Mouse (Mus musculus): ENCODE measurements around the gene L3mbtl1. TPM values are rescaled to one million over a fixed set of nuclear protein-coding genes. Genes with fewer than 3 reads are reported as not detected.

The L3mbtl1 gene
- polyA plus RNA-seq, 1 experiment, result 0.34 TPM

- Histone ChIP-seq H3K27me3 (replicated peaks; ENCODE audit: control insufficient read depth, insufficient read depth, low read length) (no peaks in the 10 kb centered on the region), H3K4me3 (ENCODE audit: insufficient read depth, low read depth, low read length) (peak within 1 kb of the TSS; percentile 96), H3K4me1 (ENCODE audit: control insufficient read depth, insufficient read depth, low read length) (peaks cover 4% of the 10 kb centered on the region; the same call in 1 of the 2 replicates), H3K27ac (ENCODE audit: insufficient read depth, low read depth, low read length) (peak within 1 kb of the TSS; percentile 40; the same call in 1 of the 2 replicates), H3K36me3 (ENCODE audit: control insufficient read depth, insufficient read depth, low read length) (no peaks in the 10 kb centered on the region; the same call in 1 of the 2 replicates)
- DNase-seq, result peak; percentile 96
- TF ChIP-seq POLR2A (IDR thresholded peaks at IDR 0.05; ENCODE audit: low read depth, low read length), result no peak
- no peak for TF ChIP-seq CTCF (conservative IDR thresholded peaks at IDR 0.05; ENCODE audit: insufficient read depth, insufficient read length, low read depth, low read length)
- WGBS, result under 1% methylated on average over 57 of the region's 57 CpGs
These were observed 73.9 kb downstream of the L3mbtl1 start, which contains the start of gene Ift52 for GRCm38 (mm10) chr2:163016916-163017743. TSS of gene Ift52 (plus strand) at chr2:163017354.

Other genes starting within 250 kb of the L3mbtl1 start
- gene Srsf6, start 11.9 kb upstream of the L3mbtl1 start, polyA plus RNA-seq (2012; rRNA removed), result 58.7 and 64.6 TPM in 2 replicates
- 98.5 and 101 TPM in 2 replicates for gene Sgk2, start 43.9 kb downstream of the L3mbtl1 start, polyA plus RNA-seq (2012; rRNA removed)
- gene Ift52, start 73.9 kb downstream of the L3mbtl1 start, polyA plus RNA-seq (2012; rRNA removed), result 34.6 and 37.5 TPM in 2 replicates
- 1.3 and 1.4 TPM in 2 replicates for gene Mybl2, start 111.2 kb downstream of the L3mbtl1 start, polyA plus RNA-seq (2012; rRNA removed)
- gene Gtsf1l, start 144.4 kb downstream of the L3mbtl1 start, polyA plus RNA-seq (2012; rRNA removed), result 0.12 TPM in 1 of 2 replicates, not detected in the other

Data from kidney, adult 2 months (tissue).